Mouse (Mus musculus) urinary bladder, postnatal 4 days (tissue): ENCODE results near the gene Hfe2.

Experiments
- DNase-seq, 2 experiments: peaks; one replicate each; pipeline ENCODE4 v3.0.0; 2021 to 2022; ENCODE audit warnings: low spot score in 2 of 2

Hfe2 gene

DNA sequence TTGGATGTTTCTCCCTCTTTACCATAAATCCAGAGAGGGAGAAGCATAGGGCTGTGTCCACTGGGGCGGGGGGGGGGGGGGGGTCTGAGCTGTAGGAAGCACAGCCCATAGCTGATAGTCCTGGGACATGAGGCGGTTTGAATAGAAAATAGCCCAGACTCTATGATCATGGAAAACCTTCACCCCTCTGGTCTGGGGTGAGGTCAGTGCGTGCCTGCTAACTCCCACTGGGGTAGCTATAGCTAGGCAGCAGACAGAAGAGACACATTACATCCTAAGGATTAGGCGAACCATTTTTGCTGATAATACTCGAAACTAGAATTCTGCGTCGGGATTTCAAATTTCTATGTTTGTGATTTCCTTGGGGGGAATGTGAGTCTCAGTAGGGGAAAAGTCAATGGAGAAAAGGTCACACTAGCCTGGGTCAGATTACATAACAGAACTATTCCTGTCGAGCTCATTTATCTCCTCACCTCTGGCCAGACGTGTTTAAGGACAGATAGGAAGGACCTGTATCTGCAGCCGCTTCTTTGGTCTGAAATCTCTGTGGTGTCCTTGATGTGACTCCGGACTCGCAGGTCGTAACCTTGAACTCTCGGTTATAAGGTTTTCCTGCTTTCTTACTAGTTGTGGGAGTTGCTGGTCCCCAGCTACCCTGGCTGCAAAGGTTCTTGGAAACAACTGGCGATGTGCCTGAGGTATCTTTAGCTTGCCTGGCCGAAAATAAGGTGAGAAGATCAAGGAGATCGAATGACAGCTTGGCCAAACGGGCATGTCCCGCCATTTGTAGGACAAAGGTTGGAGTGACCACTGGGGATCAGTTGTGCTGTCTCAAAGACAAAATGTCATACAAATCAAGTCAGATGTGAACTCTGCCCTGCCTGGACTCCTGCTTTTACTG is 48.9 kb downstream of the Hfe2 start:
- DNase-seq = no peak

DNA sequence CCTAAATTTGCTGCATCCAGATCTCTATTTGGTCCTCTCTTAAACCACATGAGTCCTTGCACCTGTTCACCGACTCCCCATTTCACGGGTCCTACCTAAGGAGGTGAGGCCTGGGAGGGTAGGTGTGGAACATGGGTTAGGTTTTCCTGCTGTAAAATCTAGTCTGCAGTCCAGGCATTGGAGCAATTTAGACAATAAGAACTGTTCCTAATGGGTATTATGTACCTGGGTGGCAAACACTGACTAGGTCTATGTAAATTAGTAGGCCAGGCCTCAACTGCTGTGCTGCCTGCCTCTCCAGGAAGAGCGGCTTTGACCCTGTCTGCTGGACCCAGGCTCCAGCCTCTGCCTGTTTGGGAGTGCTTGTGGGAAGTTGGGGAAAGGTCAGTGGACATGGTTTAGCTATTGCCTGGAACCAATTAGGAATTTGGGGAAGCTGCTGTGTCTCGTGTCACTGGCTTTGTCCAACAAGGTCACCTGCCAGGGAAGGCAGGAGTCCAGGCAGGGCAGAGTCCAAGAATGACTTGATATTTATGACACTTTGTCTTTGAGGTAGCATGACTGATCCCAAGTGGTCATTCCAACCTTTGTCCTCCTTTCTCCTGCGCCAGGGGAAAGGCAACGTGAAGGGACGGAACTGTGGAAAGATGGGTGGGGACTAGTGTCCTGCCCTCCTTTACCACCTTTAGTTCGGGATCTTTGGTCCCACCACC is 50.5 kb downstream of the Hfe2 start:
- no peak for DNase-seq

DNA sequence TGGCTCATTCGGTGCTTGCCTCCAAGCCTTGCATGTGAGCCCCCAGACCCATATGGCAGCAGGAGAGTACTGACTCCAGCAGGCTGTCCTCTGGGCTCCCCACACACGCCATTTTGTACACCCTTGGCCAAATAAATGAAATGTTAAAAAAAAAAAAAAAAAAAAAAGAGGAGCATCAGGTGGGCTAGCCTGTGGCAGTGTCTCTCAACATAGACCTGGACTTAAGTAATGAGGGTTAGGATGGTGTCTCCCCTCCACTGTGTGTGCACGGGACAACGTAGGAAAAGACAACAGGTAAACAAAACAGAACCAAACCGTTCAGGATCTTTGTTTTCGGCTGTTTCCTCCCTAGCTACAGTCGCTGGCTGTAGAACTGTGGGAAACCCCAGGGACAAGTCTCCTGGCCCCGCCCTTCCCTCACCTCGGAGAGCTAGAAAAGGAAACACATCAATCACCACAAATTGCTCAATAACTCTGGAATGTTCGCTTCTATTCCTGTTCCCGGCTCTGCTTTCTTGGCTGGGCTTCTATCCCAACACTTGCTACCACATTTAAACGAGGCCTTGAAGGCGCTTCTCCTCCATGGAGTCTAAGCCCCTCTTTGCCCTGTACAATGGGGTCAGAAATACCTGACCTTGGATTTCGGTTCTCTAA is 51.2 kb downstream of the Hfe2 start:
- peak in 1 of 2 experiments; percentile 60 for DNase-seq

DNA sequence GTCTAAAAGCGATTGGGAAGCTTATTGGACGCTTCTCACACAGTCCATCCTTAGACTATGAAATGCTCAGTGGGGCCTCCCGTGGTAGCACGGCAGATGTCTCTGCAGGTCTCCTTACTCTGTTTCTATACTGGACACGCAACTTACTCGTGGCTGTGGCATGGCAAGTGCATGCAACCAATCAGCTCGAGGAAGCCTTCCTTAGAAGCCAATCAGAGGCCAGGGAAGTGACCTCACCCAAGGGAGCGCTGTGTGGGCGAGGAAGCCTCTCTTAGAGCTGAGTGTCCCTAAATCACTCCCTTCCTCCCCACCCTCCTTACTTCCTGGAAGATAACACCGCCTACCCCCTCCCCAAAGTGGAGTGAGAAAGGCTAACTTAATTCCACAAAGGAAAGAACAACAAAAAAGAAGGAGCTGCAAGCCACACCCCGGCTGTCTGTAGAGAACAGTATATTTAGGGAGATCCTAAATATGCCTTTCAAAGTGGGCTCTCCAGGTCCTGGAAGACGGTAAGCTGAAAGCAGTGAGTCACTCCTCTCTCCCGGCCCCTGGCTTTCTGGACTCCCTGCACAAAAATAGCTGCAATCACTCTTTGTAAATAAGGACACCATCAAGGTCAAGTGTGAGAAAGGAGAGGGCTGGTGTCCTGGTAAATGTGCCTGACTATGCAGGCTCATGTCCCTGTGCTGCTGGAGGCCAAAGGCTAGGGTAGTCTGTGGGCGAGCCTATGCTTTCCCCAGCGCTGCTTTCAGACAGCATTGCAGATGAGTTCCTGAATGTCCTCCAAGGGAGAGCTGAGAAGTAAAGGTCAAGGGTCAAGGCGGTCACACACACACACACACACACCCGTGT is 51.9 kb downstream of the Hfe2 start, which contains the start of gene Gm16253:
Gene Gm16253, plus strand, starts transcription at position 295 of the 852 bp plus-strand sequence.
- DNase-seq = peak; percentile 90 to 92

DNA sequence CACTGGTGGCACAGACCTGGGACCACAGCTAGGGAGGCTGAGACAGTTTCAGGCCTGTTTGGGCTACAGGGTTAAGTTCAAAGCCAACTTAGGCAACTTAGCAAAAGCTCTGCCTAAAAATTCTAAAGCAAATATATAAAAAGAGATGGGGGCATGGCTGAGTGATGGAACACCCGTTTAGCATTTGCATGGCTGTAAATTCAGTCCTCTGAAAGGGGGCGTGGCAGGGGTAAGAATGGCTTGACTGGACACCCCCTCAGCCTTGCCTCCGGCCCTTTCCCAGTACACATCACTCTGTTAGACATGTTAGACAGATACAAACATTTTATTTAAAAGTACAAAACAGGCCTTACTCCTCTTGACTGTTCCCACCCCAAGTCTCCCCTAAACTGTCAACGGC is 52.6 kb downstream of the Hfe2 start:
- no peak for DNase-seq
